Mouse (Mus musculus) ES-E14 (cell line): ENCODE results near the gene Tango2.

Experiments used
- HCFC1 ChIP-seq: IDR thresholded peaks from 2 replicates; pipeline ENCODE4 v1.6.1; 2012; ENCODE audit warnings: low read length, inconsistent platforms, borderline replicate concordance; ENCODE audit not compliant: insufficient read depth
- MAFK ChIP-seq: IDR thresholded peaks from 2 replicates; pipeline ENCODE4 v1.6.1; 2014; ENCODE audit warnings: mild to moderate bottlenecking, low read depth, low read length, inconsistent platforms; ENCODE audit not compliant: insufficient read depth
- ZNF384 ChIP-seq: IDR thresholded peaks from 2 replicates; pipeline ENCODE4 v1.6.1; 2012; ENCODE audit warnings: low read depth, low read length, inconsistent platforms

DNA sequence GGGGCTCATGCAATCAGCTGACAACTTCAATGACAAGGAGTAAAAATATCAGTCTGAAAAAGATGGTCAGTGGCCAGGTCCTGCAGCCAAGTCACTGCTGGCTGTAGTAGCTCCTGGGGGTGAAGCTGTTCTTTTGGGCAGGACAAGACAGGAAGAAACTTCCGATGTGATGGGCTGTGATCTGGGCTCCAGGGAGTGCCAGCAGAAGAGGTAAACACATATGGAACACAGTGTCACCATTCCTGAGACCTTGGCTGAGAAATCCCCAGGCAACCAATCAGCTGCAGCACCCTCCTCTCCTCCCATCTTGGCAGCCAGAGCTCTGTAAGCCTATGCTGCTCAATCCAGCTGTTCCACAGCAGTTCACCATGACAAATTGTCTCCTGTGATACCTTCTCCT, 8.0 kb downstream of the Tango2 start:
- TF ChIP-seq ZNF384 (no peak), MAFK (no peak), HCFC1 (no peak)
